Mouse (Mus musculus): ENCODE measurements around the gene Asphd2. TPM values are rescaled to one million over a fixed set of nuclear protein-coding genes. Genes with fewer than 3 reads are reported as not detected.

The Asphd2 gene
- polyA plus RNA-seq, 1 experiment from 2014 or later: 18.5 TPM

- Histone ChIP-seq H3K27me3 (no peaks in the 10 kb centered on the region), H3K9ac (no peak overlapping the region), H3K9me3 (no peaks in the 10 kb centered on the region), H3K27ac (no peak overlapping the region), H3K4me3 (no peak overlapping the region), H3K36me3 (peaks cover 79% of the 10 kb centered on the region), H3K4me2 (no peak overlapping the region), H3K4me1 (peaks cover 7% of the 10 kb centered on the region; the same call in 1 of the 2 replicates)
- WGBS: 89% methylated on average over 10 of the region's 10 CpGs
- ATAC-seq (ENCODE audit: insufficient number of reproducible peaks, low FRiP score, low TSS enrichment, low read depth): no peak
Observed at GRCm38 (mm10) chr5:112368666-112369065, 26.0 kb downstream of the Asphd2 start.

GRCm38 (mm10) chr5:112367929-112368328, 26.7 kb downstream of the Asphd2 start:
- Histone ChIP-seq H3K36me3 (peaks cover 76% of the 10 kb centered on the region), H3K27ac (no peak overlapping the region), H3K9me3 (no peaks in the 10 kb centered on the region), H3K4me3 (no peak overlapping the region), H3K27me3 (no peaks in the 10 kb centered on the region), H3K4me2 (no peak overlapping the region), H3K4me1 (peaks cover 7% of the 10 kb centered on the region; the same call in 1 of the 2 replicates), H3K9ac (no peak overlapping the region)
- no peak for ATAC-seq (ENCODE audit: insufficient number of reproducible peaks, low FRiP score, low TSS enrichment, low read depth)
- 90% methylated on average over 12 of the region's 12 CpGs for WGBS

GRCm38 (mm10) chr5:112367338-112367737, 27.3 kb downstream of the Asphd2 start:
- H3K4me3 ChIP-seq: no peak overlapping the region
- H3K9ac ChIP-seq: no peak overlapping the region
- ATAC-seq (ENCODE audit: insufficient number of reproducible peaks, low FRiP score, low TSS enrichment, low read depth): no peak
- H3K4me2 ChIP-seq: no peak overlapping the region
- WGBS: 85% methylated on average over 4 of the region's 4 CpGs
- H3K4me1 ChIP-seq: peaks cover 7% of the 10 kb centered on the region; the same call in 1 of the 2 replicates
- H3K9me3 ChIP-seq: no peaks in the 10 kb centered on the region
- H3K27me3 ChIP-seq: no peaks in the 10 kb centered on the region
- no peak overlapping the region for H3K27ac ChIP-seq
- H3K36me3 ChIP-seq: peaks cover 70% of the 10 kb centered on the region

- Histone ChIP-seq H3K9ac (no peak overlapping the region), H3K9me3 (no peaks in the 10 kb centered on the region), H3K27me3 (no peaks in the 10 kb centered on the region), H3K36me3 (peaks cover 74% of the 10 kb centered on the region), H3K4me2 (no peak overlapping the region), H3K4me3 (no peak overlapping the region), H3K4me1 (peaks cover 7% of the 10 kb centered on the region; the same call in 1 of the 2 replicates), H3K27ac (no peak overlapping the region)
- WGBS: 92% methylated on average over 6 of the region's 6 CpGs
- ATAC-seq (ENCODE audit: insufficient number of reproducible peaks, low FRiP score, low TSS enrichment, low read depth): no peak
Observed at GRCm38 (mm10) chr5:112366879-112367278, 27.8 kb downstream of the Asphd2 start.

GRCm38 (mm10) chr5:112364184-112364797, 30.4 kb downstream of the Asphd2 start:
- Histone ChIP-seq H3K27ac (0 out of 2 replicates have a peak overlapping the region, but pooled peaks have one; percentile 18), H3K27me3 (no peaks in the 10 kb centered on the region), H3K4me1 (peaks cover 7% of the 10 kb centered on the region; the same call in 1 of the 2 replicates), H3K4me2 (no peak overlapping the region), H3K36me3 (peaks cover 56% of the 10 kb centered on the region), H3K4me3 (no peak overlapping the region), H3K9ac (no peak overlapping the region), H3K9me3 (no peaks in the 10 kb centered on the region)
- WGBS: 33% methylated on average over 10 of the region's 10 CpGs
- peak; percentile 38 for ATAC-seq (ENCODE audit: insufficient number of reproducible peaks, low FRiP score, low TSS enrichment, low read depth)

- ATAC-seq (ENCODE audit: insufficient number of reproducible peaks, low FRiP score, low TSS enrichment, low read depth): no peak
- Histone ChIP-seq H3K36me3 (peaks cover 53% of the 10 kb centered on the region), H3K9me3 (no peaks in the 10 kb centered on the region), H3K9ac (no peak overlapping the region), H3K4me1 (peaks cover 7% of the 10 kb centered on the region; the same call in 1 of the 2 replicates), H3K27me3 (no peaks in the 10 kb centered on the region), H3K27ac (no peak overlapping the region), H3K4me2 (no peak overlapping the region), H3K4me3 (no peak overlapping the region)
- WGBS: 75% methylated on average over 3 of the region's 3 CpGs
Observed at GRCm38 (mm10) chr5:112360077-112360476, 34.6 kb downstream of the Asphd2 start.

- no peak overlapping the region for H3K4me3 ChIP-seq
- H3K4me2 ChIP-seq: no peak overlapping the region
- ATAC-seq (ENCODE audit: insufficient number of reproducible peaks, low FRiP score, low TSS enrichment, low read depth): no peak
- H3K27me3 ChIP-seq: no peaks in the 10 kb centered on the region
- 0 out of 2 replicates have a peak, but pooled peaks cover 7% of the 10 kb centered on the region for H3K4me1 ChIP-seq
- 79% methylated on average over 4 of the region's 4 CpGs for WGBS
- no peaks in the 10 kb centered on the region for H3K9me3 ChIP-seq
- no peak overlapping the region for H3K9ac ChIP-seq
- peaks cover 53% of the 10 kb centered on the region for H3K36me3 ChIP-seq
- H3K27ac ChIP-seq: no peak overlapping the region
Observed at GRCm38 (mm10) chr5:112359520-112359919, 35.1 kb downstream of the Asphd2 start.

- no peak for ATAC-seq (ENCODE audit: insufficient number of reproducible peaks, low FRiP score, low TSS enrichment, low read depth)
- Histone ChIP-seq H3K36me3 (peaks cover 63% of the 10 kb centered on the region), H3K27ac (no peak overlapping the region), H3K4me2 (no peak overlapping the region), H3K4me1 (no peaks in the 10 kb centered on the region), H3K27me3 (no peaks in the 10 kb centered on the region), H3K9ac (no peak overlapping the region), H3K9me3 (no peaks in the 10 kb centered on the region), H3K4me3 (no peak overlapping the region)
- WGBS: 91% methylated on average over 9 of the region's 9 CpGs
Observed at GRCm38 (mm10) chr5:112356322-112356721, 38.3 kb downstream of the Asphd2 start.

- 62% methylated on average over 13 of the region's 13 CpGs for WGBS
- H3K27me3 ChIP-seq: no peaks in the 10 kb centered on the region
- no peaks in the 10 kb centered on the region for H3K4me1 ChIP-seq
- no peak within 1 kb of the TSS for H3K9ac ChIP-seq
- no peak within 1 kb of the TSS for H3K4me3 ChIP-seq
- no peak for ATAC-seq (ENCODE audit: insufficient number of reproducible peaks, low FRiP score, low TSS enrichment, low read depth)
- H3K36me3 ChIP-seq: peaks cover 67% of the 10 kb centered on the region
- H3K27ac ChIP-seq: no peak within 1 kb of the TSS
- H3K9me3 ChIP-seq: no peaks in the 10 kb centered on the region
- no peak within 1 kb of the TSS for H3K4me2 ChIP-seq
Observed at GRCm38 (mm10) chr5:112355910-112356309, 38.8 kb downstream of the Asphd2 start, which contains the start of gene Gm6583. Gm6583 (minus strand) TSS chr5:112356033.

GRCm38 (mm10) chr5:112355493-112355892, 39.2 kb downstream of the Asphd2 start:
- Histone ChIP-seq H3K27me3 (no peaks in the 10 kb centered on the region), H3K36me3 (peaks cover 71% of the 10 kb centered on the region)
- no peak for ATAC-seq (ENCODE audit: insufficient number of reproducible peaks, low FRiP score, low TSS enrichment, low read depth)

GRCm38 (mm10) chr5:112349169-112349568, 45.5 kb downstream of the Asphd2 start:
- no peak overlapping the region for H3K4me3 ChIP-seq

More at GRCm38 (mm10) chr5:112355493-112355892, 39.2 kb downstream of the Asphd2 start:
- Histone ChIP-seq H3K4me3 (no peak overlapping the region), H3K4me2 (no peak overlapping the region), H3K27ac (no peak overlapping the region), H3K9me3 (no peaks in the 10 kb centered on the region), H3K4me1 (no peaks in the 10 kb centered on the region), H3K9ac (no peak overlapping the region)
- WGBS: 87% methylated on average over 6 of the region's 6 CpGs

GRCm38 (mm10) chr5:112346211-112346965, 48.3 kb downstream of the Asphd2 start:
- H3K36me3 ChIP-seq: peaks cover 51% of the 10 kb centered on the region
- ATAC-seq (ENCODE audit: insufficient number of reproducible peaks, low FRiP score, low TSS enrichment, low read depth): no peak
- H3K4me3 ChIP-seq: no peak overlapping the region
- H3K27me3 ChIP-seq: no peaks in the 10 kb centered on the region
- H3K4me1 ChIP-seq: peaks cover 33% of the 10 kb centered on the region
- no peaks in the 10 kb centered on the region for H3K9me3 ChIP-seq
- H3K4me2 ChIP-seq: no peak overlapping the region
- no peak overlapping the region for H3K9ac ChIP-seq
- no peak overlapping the region for H3K27ac ChIP-seq
- WGBS: 82% methylated on average over 16 of the region's 16 CpGs

More at GRCm38 (mm10) chr5:112349169-112349568, 45.5 kb downstream of the Asphd2 start:
- no peak overlapping the region for H3K4me2 ChIP-seq
- no peaks in the 10 kb centered on the region for H3K9me3 ChIP-seq
- ATAC-seq (ENCODE audit: insufficient number of reproducible peaks, low FRiP score, low TSS enrichment, low read depth): no peak
- H3K4me1 ChIP-seq: peaks cover 14% of the 10 kb centered on the region
- no peaks in the 10 kb centered on the region for H3K27me3 ChIP-seq
- peaks cover 74% of the 10 kb centered on the region for H3K36me3 ChIP-seq
- no peak overlapping the region for H3K9ac ChIP-seq
- H3K27ac ChIP-seq: no peak overlapping the region
- 95% methylated on average over 8 of the region's 8 CpGs for WGBS
